Mouse (Mus musculus): Measurements from ENCODE around the gene Steap3.

Gene Steap3

GRCm38 (mm10) chr1:120246946-120247345, 25.6 kb downstream of the Steap3 start:
- TF ChIP-seq POU5F1 (IDR thresholded peaks at IDR 0.05; ENCODE audit: borderline replicate concordance, low read length): no peak
- no peak for TF ChIP-seq CTCF (conservative IDR thresholded peaks at IDR 0.05; ENCODE audit: low read length)
- no peak for TF ChIP-seq NANOG (IDR thresholded peaks at IDR 0.05; ENCODE audit: borderline replicate concordance, low read length)
- Histone ChIP-seq H3K9me3 (ENCODE audit: low read length) (no peaks in the 10 kb centered on the region), H3K36me3 (ENCODE audit: insufficient read depth, low read length) (peaks cover 17% of the 10 kb centered on the region; the same call in 1 of the 2 replicates), H3K4me1 (replicated peaks; ENCODE audit: low read depth, low read length) (peaks cover 42% of the 10 kb centered on the region), H3K27me3 (ENCODE audit: insufficient read depth, low read length) (no peaks in the 10 kb centered on the region), H3K4me3 (replicated peaks; ENCODE audit: low read length) (no peak overlapping the region)

GRCm38 (mm10) chr1:120245661-120246131, 26.8 kb downstream of the Steap3 start:
- no peaks in the 10 kb centered on the region for H3K9me3 ChIP-seq (ENCODE audit: low read length)
- H3K27me3 ChIP-seq (ENCODE audit: insufficient read depth, low read length): no peaks in the 10 kb centered on the region
- H3K4me1 ChIP-seq (replicated peaks; ENCODE audit: low read depth, low read length): peaks cover 33% of the 10 kb centered on the region
- TF ChIP-seq CTCF (conservative IDR thresholded peaks at IDR 0.05; ENCODE audit: low read length): no peak
- no peak for TF ChIP-seq POU5F1 (IDR thresholded peaks at IDR 0.05; ENCODE audit: borderline replicate concordance, low read length)
- no peak for TF ChIP-seq NANOG (IDR thresholded peaks at IDR 0.05; ENCODE audit: borderline replicate concordance, low read length)
- H3K4me3 ChIP-seq (replicated peaks; ENCODE audit: low read length): no peak overlapping the region
- peaks cover 21% of the 10 kb centered on the region; the same call in 1 of the 2 replicates for H3K36me3 ChIP-seq (ENCODE audit: insufficient read depth, low read length)

DNA sequence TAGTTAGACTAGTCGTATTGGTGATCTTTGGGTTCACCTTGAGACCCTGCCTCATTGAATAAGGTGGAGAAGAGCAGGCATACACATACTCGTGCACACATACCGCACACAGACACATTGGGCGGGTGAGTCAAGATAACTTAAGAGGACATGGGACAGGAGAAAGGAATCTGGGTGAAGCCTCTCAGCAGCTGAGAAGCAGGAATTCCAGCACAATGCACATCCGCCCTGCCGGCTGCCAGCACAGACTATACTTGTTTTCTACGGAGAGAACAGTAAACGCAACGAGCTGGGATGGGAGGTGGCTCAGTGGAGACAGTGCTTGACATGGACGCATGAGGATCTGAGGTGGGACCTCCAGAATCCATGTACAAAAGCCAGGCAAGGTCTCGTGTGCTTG, 27.9 kb downstream of the Steap3 start:
- TF ChIP-seq NANOG (IDR thresholded peaks at IDR 0.05; ENCODE audit: borderline replicate concordance, low read length): no peak
- no peak for TF ChIP-seq CTCF (conservative IDR thresholded peaks at IDR 0.05; ENCODE audit: low read length)
- H3K9me3 ChIP-seq (ENCODE audit: low read length): no peaks in the 10 kb centered on the region
- no peak overlapping the region for H3K4me3 ChIP-seq (replicated peaks; ENCODE audit: low read length)
- peaks cover 30% of the 10 kb centered on the region; the same call in 1 of the 2 replicates for H3K36me3 ChIP-seq (ENCODE audit: insufficient read depth, low read length)
- peaks cover 32% of the 10 kb centered on the region for H3K4me1 ChIP-seq (replicated peaks; ENCODE audit: low read depth, low read length)
- H3K27me3 ChIP-seq (ENCODE audit: insufficient read depth, low read length): no peaks in the 10 kb centered on the region

GRCm38 (mm10) chr1:120243987-120244386, 28.5 kb downstream of the Steap3 start:
- TF ChIP-seq NANOG (IDR thresholded peaks at IDR 0.05; ENCODE audit: borderline replicate concordance, low read length): no peak
- peak; percentile 17; the same call in 1 of the 2 replicates for TF ChIP-seq CTCF (conservative IDR thresholded peaks at IDR 0.05; ENCODE audit: low read length)
- no peak for TF ChIP-seq POU5F1 (IDR thresholded peaks at IDR 0.05; ENCODE audit: borderline replicate concordance, low read length)
- no peaks in the 10 kb centered on the region for H3K9me3 ChIP-seq (ENCODE audit: low read length)
- no peak overlapping the region; the same call in 1 of the 2 replicates for H3K4me3 ChIP-seq (replicated peaks; ENCODE audit: low read length)
- H3K27me3 ChIP-seq (ENCODE audit: insufficient read depth, low read length): no peaks in the 10 kb centered on the region
- H3K36me3 ChIP-seq (ENCODE audit: insufficient read depth, low read length): peaks cover 34% of the 10 kb centered on the region; the same call in 1 of the 2 replicates
- peaks cover 32% of the 10 kb centered on the region for H3K4me1 ChIP-seq (replicated peaks; ENCODE audit: low read depth, low read length)

DNA sequence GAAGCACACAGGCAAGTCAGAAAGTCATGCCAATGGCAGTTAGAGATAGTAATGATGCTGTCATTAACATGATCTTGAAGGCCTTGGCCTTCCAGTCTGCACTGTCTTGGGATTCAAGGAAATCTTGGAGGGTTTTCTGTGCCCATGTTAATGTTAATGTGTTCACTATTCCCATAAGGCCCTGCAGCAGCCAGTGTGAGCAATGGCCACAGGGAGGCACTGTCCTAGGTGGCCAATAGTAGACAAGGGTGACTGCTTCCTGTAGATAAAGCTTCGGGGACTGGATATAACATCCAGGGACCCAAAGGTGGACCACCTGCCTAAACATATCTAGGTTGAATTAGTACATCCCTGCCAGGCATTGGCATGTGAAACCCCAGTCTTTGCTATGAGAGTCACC, 35.4 kb downstream of the Steap3 start:
- TF ChIP-seq NANOG (IDR thresholded peaks at IDR 0.05; ENCODE audit: borderline replicate concordance, low read length) (no peak), POU5F1 (IDR thresholded peaks at IDR 0.05; ENCODE audit: borderline replicate concordance, low read length) (no peak), CTCF (conservative IDR thresholded peaks at IDR 0.05; ENCODE audit: low read length) (0 out of 2 replicates have a peak, but pooled peaks have one; percentile 10)
- H3K27me3 ChIP-seq (ENCODE audit: insufficient read depth, low read length): no peaks in the 10 kb centered on the region
- peaks cover 37% of the 10 kb centered on the region for H3K36me3 ChIP-seq (ENCODE audit: insufficient read depth, low read length)
- H3K4me3 ChIP-seq (replicated peaks; ENCODE audit: low read length): no peak overlapping the region
- H3K4me1 ChIP-seq (replicated peaks; ENCODE audit: low read depth, low read length): no peaks in the 10 kb centered on the region
- peaks cover 8% of the 10 kb centered on the region for H3K9me3 ChIP-seq (ENCODE audit: low read length)

GRCm38 (mm10) chr1:120236424-120236823, 36.1 kb downstream of the Steap3 start:
- TF ChIP-seq NANOG (IDR thresholded peaks at IDR 0.05; ENCODE audit: borderline replicate concordance, low read length) (no peak), POU5F1 (IDR thresholded peaks at IDR 0.05; ENCODE audit: borderline replicate concordance, low read length) (no peak), CTCF (conservative IDR thresholded peaks at IDR 0.05; ENCODE audit: low read length) (no peak)
- Histone ChIP-seq H3K27me3 (ENCODE audit: insufficient read depth, low read length) (no peaks in the 10 kb centered on the region), H3K36me3 (ENCODE audit: insufficient read depth, low read length) (peaks cover 39% of the 10 kb centered on the region), H3K4me1 (replicated peaks; ENCODE audit: low read depth, low read length) (no peaks in the 10 kb centered on the region), H3K4me3 (replicated peaks; ENCODE audit: low read length) (no peak overlapping the region), H3K9me3 (ENCODE audit: low read length) (peaks cover 8% of the 10 kb centered on the region)

DNA sequence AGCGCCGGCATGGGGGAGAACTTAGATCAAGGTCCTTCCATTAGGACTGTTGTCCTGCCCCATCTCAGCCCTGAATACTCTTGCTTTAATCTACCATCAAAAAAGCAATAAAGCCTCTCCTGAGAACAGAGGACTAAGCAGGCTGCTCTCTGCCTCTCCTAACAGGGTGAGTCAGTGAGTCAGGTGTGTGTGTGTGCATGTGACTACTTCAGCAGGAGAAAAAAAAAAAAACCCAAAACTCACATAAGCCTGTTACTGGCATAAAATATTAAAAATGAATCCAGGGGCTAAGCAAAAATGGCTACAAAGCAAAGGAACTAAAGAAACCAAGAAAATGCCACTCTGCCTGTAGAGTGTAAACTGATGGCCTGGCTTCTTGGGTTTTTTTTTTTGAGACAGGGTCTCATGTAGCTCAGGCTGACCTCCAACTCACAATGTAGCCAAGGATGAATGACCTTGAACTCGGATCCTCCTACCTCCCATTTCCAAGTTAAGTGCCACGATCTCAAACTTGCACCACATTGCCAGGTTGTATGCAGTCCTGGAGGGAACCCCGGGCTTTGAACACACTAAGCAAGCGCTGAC, 36.8 kb downstream of the Steap3 start:
- TF ChIP-seq POU5F1 (IDR thresholded peaks at IDR 0.05; ENCODE audit: borderline replicate concordance, low read length): no peak
- no peak for TF ChIP-seq NANOG (IDR thresholded peaks at IDR 0.05; ENCODE audit: borderline replicate concordance, low read length)
- TF ChIP-seq CTCF (conservative IDR thresholded peaks at IDR 0.05; ENCODE audit: low read length): no peak

DNA sequence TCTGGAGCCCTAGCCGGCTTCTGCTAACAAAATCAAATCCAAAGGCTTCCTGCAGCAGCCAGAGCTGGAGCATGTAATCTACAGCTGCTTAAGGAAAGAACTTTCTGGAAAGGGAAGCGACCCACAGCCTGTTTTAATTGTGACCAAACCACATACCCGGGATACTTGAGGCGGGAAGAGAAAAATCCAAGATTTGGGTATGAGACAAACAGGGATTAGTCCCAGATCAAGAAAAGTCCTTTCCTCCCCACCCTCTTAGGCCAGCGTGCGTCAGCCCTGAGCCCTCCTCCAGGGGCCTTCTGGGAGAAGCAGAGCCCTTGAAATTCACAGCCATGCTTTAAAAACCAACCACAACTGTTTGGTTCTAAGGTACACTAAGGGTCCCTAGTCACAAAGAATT, 40.3 kb downstream of the Steap3 start:
- TF ChIP-seq NANOG (IDR thresholded peaks at IDR 0.05; ENCODE audit: borderline replicate concordance, low read length): no peak
- TF ChIP-seq CTCF (conservative IDR thresholded peaks at IDR 0.05; ENCODE audit: low read length): no peak
- no peak for TF ChIP-seq POU5F1 (IDR thresholded peaks at IDR 0.05; ENCODE audit: borderline replicate concordance, low read length)
- Histone ChIP-seq H3K36me3 (ENCODE audit: insufficient read depth, low read length) (peaks cover 22% of the 10 kb centered on the region), H3K9me3 (ENCODE audit: low read length) (peaks cover 8% of the 10 kb centered on the region), H3K4me1 (replicated peaks; ENCODE audit: low read depth, low read length) (no peaks in the 10 kb centered on the region; the same call in 1 of the 2 replicates), H3K4me3 (replicated peaks; ENCODE audit: low read length) (no peak overlapping the region), H3K27me3 (ENCODE audit: insufficient read depth, low read length) (no peaks in the 10 kb centered on the region)

More for the DNA sequence above, 36.8 kb downstream of the Steap3 start:
- no peaks in the 10 kb centered on the region for H3K4me1 ChIP-seq (replicated peaks; ENCODE audit: low read depth, low read length)
- H3K4me3 ChIP-seq (replicated peaks; ENCODE audit: low read length): no peak overlapping the region
- no peaks in the 10 kb centered on the region for H3K27me3 ChIP-seq (ENCODE audit: insufficient read depth, low read length)
- peaks cover 36% of the 10 kb centered on the region for H3K36me3 ChIP-seq (ENCODE audit: insufficient read depth, low read length)
- H3K9me3 ChIP-seq (ENCODE audit: low read length): peaks cover 8% of the 10 kb centered on the region
